Mouse (Mus musculus) embryonic fibroblast, embryonic 13.5 days (primary cell): Measurements from ENCODE around the gene Rexo4. TPM values are rescaled to one million over a fixed set of nuclear protein-coding genes. Genes with fewer than 3 reads are reported as not detected.
A peak's percentile ranks its signal among the peaks of the same experiment; 100 is the strongest.

Experiments used
- H3K27ac ChIP-seq: 2 replicates; pipeline ENCODE4 v1.5.1; 2012; ENCODE audit warnings: low read length, control low read depth, inconsistent platforms; ENCODE audit not compliant: insufficient read depth
- H3K4me1 ChIP-seq: 2 replicates; pipeline ENCODE4 v1.6.1; 2011; ENCODE audit warnings: low read length; ENCODE audit not compliant: control insufficient read depth, insufficient read depth
- H3K4me3 ChIP-seq: 2 replicates; pipeline ENCODE4 v1.5.1; 2011; ENCODE audit warnings: mild to moderate bottlenecking, control low read depth, low read length; ENCODE audit not compliant: insufficient read depth
- CTCF ChIP-seq: IDR thresholded peaks from 2 replicates; pipeline ENCODE4 v1.5.1; 2011; ENCODE audit warnings: mild to moderate bottlenecking, control low read depth, low read length, moderate library complexity, borderline replicate concordance; ENCODE audit not compliant: insufficient read depth
- POLR2A ChIP-seq: IDR thresholded peaks from 2 replicates; pipeline ENCODE4 v1.6.1; 2011; ENCODE audit warnings: low read depth, mild to moderate bottlenecking, control low read depth, low read length, moderate library complexity
- polyA plus RNA-seq: library from polyadenylated mRNA; stranded (reverse); fragments of >200 nt; gene quantifications from 2 replicates; pipeline ENCODE4 v1.2.4, GENCODE M21; 2011; ENCODE audit warnings: low read depth; ENCODE audit not compliant: missing spikeins, insufficient read length

Gene Rexo4
- polyA plus RNA-seq, 1 experiment = 48.8 TPM

- no peaks in the 10 kb centered on the region for H3K4me1 ChIP-seq
- H3K27ac ChIP-seq = no peak within 1 kb of the TSS
- no peak within 1 kb of the TSS for H3K4me3 ChIP-seq
- TF ChIP-seq CTCF (no peak), POLR2A (no peak)
These were observed 8.9 kb upstream of the Rexo4 start, which contains the start of gene Adamts13 for GRCm38 (mm10) chr2:26973116-26973515. Adamts13 (plus strand) TSS chr2:26973416.

GRCm38 (mm10) chr2:26967262-26967661, 3.1 kb upstream of the Rexo4 start:
- no peak overlapping the region for H3K4me3 ChIP-seq
- peaks cover 4% of the 10 kb centered on the region; the same call in 1 of the 2 replicates for H3K4me1 ChIP-seq
- no peak for TF ChIP-seq POLR2A
- no peak for TF ChIP-seq CTCF
- no peak overlapping the region for H3K27ac ChIP-seq

GRCm38 (mm10) chr2:26964724-26965370, 661 bp upstream of the Rexo4 start:
- TF ChIP-seq POLR2A (no peak), CTCF (no peak)
- peak overlapping the region; percentile 89 for H3K4me3 ChIP-seq
- peaks cover 4% of the 10 kb centered on the region; the same call in 1 of the 2 replicates for H3K4me1 ChIP-seq
- peak overlapping the region; percentile 82; the same call in 1 of the 2 replicates for H3K27ac ChIP-seq

- Histone ChIP-seq H3K27ac (no peak overlapping the region), H3K4me1 (peaks cover 4% of the 10 kb centered on the region; the same call in 1 of the 2 replicates), H3K4me3 (no peak overlapping the region)
- no peak for TF ChIP-seq POLR2A
- TF ChIP-seq CTCF = peak; percentile 40; the same call in 1 of the 2 replicates
These were observed 3.4 kb downstream of the Rexo4 start for GRCm38 (mm10) chr2:26960756-26961155.

DNA sequence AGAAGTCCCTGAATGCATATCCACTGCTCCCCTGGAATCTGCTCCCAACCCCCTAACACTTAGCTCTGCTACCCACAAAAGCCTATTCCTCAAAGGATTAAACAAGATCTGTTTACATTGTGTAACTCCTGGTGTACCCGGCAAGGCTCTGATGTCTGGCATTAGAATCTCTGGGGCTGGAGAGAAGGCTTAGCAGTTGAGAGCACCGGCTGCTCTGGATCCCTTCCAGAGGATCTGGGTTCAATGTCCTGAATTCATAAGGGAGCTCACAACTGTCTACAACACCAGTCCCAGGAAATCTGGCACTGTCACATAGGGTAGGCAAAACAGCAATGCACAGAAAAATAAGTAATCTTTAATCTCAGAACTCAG, 6.7 kb downstream of the Rexo4 start:
- Histone ChIP-seq H3K4me3 (no peak overlapping the region), H3K4me1 (no peaks in the 10 kb centered on the region; the same call in 1 of the 2 replicates), H3K27ac (no peak overlapping the region)
- TF ChIP-seq POLR2A = no peak

GRCm38 (mm10) chr2:26956811-26957487, 7.2 kb downstream of the Rexo4 start:
- H3K4me1 ChIP-seq = no peaks in the 10 kb centered on the region; the same call in 1 of the 2 replicates
- H3K27ac ChIP-seq = no peak overlapping the region
- TF ChIP-seq POLR2A (no peak), CTCF (no peak)
- H3K4me3 ChIP-seq = no peak overlapping the region

DNA sequence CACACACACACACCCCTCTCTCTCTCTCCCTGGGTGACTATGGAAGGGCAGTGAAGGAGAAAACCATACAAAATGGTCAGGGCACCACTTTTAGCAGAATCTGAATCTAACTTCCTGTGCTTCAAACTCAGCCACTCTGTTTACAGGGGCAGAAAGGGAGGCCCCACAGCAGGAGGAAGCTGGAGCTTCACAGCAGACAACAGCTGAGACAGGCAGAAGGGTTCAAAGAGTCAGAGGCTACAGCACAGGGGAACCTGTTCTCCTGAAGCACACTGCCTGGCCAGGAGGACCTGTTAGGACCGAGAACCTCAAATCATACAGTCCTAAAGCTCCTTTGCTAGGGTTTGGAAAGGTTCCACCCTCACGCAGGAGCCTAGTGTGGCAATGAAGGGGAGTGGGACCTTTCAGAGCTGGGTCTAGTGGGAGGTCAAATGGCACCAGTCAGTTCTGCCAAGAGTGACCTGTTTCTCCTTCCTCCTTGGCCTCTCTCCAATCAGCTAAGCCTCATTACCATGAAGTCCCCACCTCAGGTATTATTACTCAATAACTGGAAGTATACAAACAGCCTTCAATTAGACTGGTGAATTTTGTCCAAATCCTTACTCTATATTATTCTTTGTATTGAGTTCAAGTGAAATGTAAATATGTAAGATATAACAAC, 9.3 kb downstream of the Rexo4 start:
- H3K4me3 ChIP-seq = no peak overlapping the region
- H3K27ac ChIP-seq = no peak overlapping the region
- TF ChIP-seq POLR2A (no peak), CTCF (no peak)
- no peaks in the 10 kb centered on the region for H3K4me1 ChIP-seq

DNA sequence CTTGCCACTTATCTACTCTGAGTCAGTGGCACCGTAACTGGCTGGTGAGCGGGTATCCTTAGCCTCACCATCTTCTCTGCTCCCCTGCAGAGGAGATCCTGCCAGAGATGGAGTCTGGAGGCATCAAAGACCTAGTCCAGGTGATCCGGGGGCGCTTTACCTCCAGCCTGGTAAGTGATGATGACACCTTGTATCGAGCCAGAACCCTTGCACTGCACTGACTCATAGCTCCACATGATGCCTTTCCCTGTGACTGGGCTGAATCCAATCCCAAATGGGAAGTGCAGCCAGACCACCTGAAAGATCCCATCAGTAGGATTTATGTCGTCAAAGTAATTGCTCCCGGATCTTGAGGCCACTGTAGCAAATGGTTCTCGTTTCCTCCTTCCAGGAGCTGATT, 11.3 kb downstream of the Rexo4 start:
- Histone ChIP-seq H3K4me1 (no peaks in the 10 kb centered on the region), H3K27ac (no peak overlapping the region), H3K4me3 (no peak overlapping the region)
- TF ChIP-seq CTCF = no peak
- no peak for TF ChIP-seq POLR2A

- TF ChIP-seq CTCF = no peak
- no peak for TF ChIP-seq POLR2A
- Histone ChIP-seq H3K27ac (no peak overlapping the region), H3K4me1 (no peaks in the 10 kb centered on the region), H3K4me3 (no peak overlapping the region)
These were observed 12.0 kb downstream of the Rexo4 start for GRCm38 (mm10) chr2:26952193-26952592.
